Mouse (Mus musculus): Measurements from ENCODE around the gene Nlrp14. TPM values are rescaled to one million over a fixed set of nuclear protein-coding genes. Genes with fewer than 3 reads are reported as not detected.

Gene Nlrp14
- polyA plus RNA-seq, 1 experiment from 2014 or later, result not detected

DNA sequence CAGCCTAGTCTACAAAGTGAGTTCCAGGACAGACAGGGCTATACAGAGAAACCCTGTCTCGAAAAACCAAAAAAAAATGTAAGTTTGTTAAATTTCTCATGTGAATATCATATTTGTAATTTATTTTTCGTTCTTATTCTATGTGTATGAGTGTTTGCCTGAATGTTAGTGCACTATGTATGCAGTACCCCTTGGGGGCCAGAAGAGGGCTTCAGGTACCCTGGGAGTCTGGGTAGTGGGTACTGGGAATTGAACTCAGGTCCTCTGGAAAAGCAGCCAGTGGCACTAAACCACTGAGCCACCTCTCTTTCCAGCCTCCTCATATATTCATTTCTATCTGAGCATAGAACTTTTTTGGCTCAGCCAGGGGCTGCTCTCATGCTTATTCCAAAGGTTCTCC is 50.1 kb downstream of the Nlrp14 start:
- no peaks in the 10 kb centered on the region for H3K27me3 ChIP-seq (ENCODE audit: control insufficient read depth, insufficient read depth, low read length)
- no peak overlapping the region for H3K4me2 ChIP-seq (ENCODE audit: low read depth, low read length)
- no peak for ATAC-seq (ENCODE audit: low read depth)
- no peaks in the 10 kb centered on the region for H3K4me1 ChIP-seq (ENCODE audit: control insufficient read depth, insufficient read depth, low read length)
- H3K9ac ChIP-seq (replicated peaks; ENCODE audit: low read depth, low read length), result no peak overlapping the region
- no peak overlapping the region for H3K4me3 ChIP-seq (ENCODE audit: low read depth, low read length)
- no peak overlapping the region for H3K27ac ChIP-seq (ENCODE audit: low read depth, low read length)
- no peaks in the 10 kb centered on the region for H3K36me3 ChIP-seq (ENCODE audit: control insufficient read depth, insufficient read depth, low read length)
- H3K9me3 ChIP-seq (ENCODE audit: control insufficient read depth, low read length), result no peaks in the 10 kb centered on the region
- WGBS, result 88% methylated on average over 2 of the region's 2 CpGs

DNA sequence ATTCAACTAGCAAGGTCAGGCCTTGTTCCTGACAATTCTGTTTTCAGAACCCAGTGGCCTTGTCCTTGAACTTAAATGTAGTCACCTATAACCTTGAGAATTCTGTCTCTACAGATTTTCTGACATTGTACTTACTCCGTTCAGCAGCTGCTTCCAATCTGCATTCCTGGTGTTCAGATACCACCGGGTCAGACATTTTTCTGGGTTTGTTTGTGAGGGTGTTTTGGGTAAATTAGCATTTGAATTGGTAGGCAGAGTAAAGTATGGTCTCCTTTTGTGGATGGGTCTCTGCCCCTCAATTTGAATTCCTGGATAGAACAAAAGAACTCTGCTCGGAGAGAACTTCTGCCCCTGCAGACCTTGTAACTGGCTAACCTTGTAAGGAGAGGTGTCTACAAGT is 70.1 kb downstream of the Nlrp14 start:
- no peak overlapping the region for H3K27ac ChIP-seq (ENCODE audit: low read depth, low read length)
- no peaks in the 10 kb centered on the region for H3K4me1 ChIP-seq (ENCODE audit: control insufficient read depth, insufficient read depth, low read length)
- no peaks in the 10 kb centered on the region for H3K27me3 ChIP-seq (ENCODE audit: control insufficient read depth, insufficient read depth, low read length)
- H3K4me3 ChIP-seq (ENCODE audit: low read depth, low read length), result no peak overlapping the region
- H3K9me3 ChIP-seq (ENCODE audit: control insufficient read depth, low read length), result no peaks in the 10 kb centered on the region
- H3K36me3 ChIP-seq (ENCODE audit: control insufficient read depth, insufficient read depth, low read length), result no peaks in the 10 kb centered on the region
- no peak overlapping the region for H3K4me2 ChIP-seq (ENCODE audit: low read depth, low read length)
- 9% methylated on average over 3 of the region's 3 CpGs for WGBS
- no peak for ATAC-seq (ENCODE audit: low read depth)
- H3K9ac ChIP-seq (replicated peaks; ENCODE audit: low read depth, low read length), result no peak overlapping the region

DNA sequence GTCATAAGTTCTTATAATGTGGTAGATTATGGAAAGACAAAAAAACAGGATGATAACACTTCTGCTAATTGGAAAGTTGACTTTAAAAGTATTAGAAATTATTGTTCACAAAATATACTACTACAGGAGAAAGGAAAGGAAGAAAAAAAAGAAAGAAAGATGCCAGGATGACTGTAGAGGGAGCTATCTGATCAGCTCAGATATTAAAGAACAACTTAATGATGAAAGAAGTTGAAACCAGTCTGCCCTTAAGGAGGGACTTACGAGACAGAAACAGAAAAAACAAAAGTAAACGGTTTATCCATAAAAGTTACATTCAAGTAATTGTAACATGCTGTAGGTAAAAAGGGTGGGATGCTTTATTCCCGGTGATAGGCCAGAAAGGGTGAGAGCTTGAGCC is 70.7 kb downstream of the Nlrp14 start:
- H3K9ac ChIP-seq (replicated peaks; ENCODE audit: low read depth, low read length), result no peak overlapping the region
- H3K4me3 ChIP-seq (ENCODE audit: low read depth, low read length), result no peak overlapping the region
- H3K9me3 ChIP-seq (ENCODE audit: control insufficient read depth, low read length), result no peaks in the 10 kb centered on the region
- no peaks in the 10 kb centered on the region for H3K36me3 ChIP-seq (ENCODE audit: control insufficient read depth, insufficient read depth, low read length)
- WGBS, result 77% methylated on average over 3 of the region's 3 CpGs
- H3K4me1 ChIP-seq (ENCODE audit: control insufficient read depth, insufficient read depth, low read length), result no peaks in the 10 kb centered on the region
- no peaks in the 10 kb centered on the region for H3K27me3 ChIP-seq (ENCODE audit: control insufficient read depth, insufficient read depth, low read length)
- no peak for ATAC-seq (ENCODE audit: low read depth)
- no peak overlapping the region for H3K4me2 ChIP-seq (ENCODE audit: low read depth, low read length)
- no peak overlapping the region for H3K27ac ChIP-seq (ENCODE audit: low read depth, low read length)

DNA sequence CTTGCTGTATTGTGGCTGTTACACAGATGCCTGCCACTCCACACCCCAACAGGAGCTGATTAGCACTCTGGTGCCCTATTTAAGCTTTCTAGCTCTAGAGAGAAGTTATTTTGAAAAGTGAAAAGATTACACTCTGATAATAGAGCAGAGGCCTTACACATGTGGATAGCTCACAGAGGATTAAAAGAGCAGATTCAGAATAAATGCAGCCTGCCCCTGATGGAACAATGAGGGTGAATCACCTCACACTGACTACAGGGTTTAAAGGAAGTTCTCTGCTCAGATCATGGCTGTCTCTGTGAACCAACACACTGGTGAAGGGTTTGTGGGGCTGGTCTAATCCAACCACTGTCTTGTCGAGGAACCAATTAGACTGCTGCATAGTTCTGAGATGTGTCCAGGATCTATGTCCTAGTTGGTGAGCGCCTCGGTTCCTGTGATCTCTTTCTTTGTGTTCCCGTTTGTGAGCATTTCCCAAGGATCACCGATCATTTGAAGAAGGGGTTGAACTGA is 74.6 kb downstream of the Nlrp14 start:
- Histone ChIP-seq H3K4me1 (ENCODE audit: control insufficient read depth, insufficient read depth, low read length) (no peaks in the 10 kb centered on the region), H3K9ac (replicated peaks; ENCODE audit: low read depth, low read length) (no peak overlapping the region), H3K36me3 (ENCODE audit: control insufficient read depth, insufficient read depth, low read length) (no peaks in the 10 kb centered on the region), H3K9me3 (ENCODE audit: control insufficient read depth, low read length) (no peaks in the 10 kb centered on the region), H3K27me3 (ENCODE audit: control insufficient read depth, insufficient read depth, low read length) (no peaks in the 10 kb centered on the region), H3K27ac (ENCODE audit: low read depth, low read length) (no peak overlapping the region), H3K4me3 (ENCODE audit: low read depth, low read length) (no peak overlapping the region), H3K4me2 (ENCODE audit: low read depth, low read length) (no peak overlapping the region)
- ATAC-seq (ENCODE audit: low read depth), result no peak
- WGBS, result 92% methylated on average over 5 of the region's 5 CpGs

Other genes with a start within 250 kb of the Nlrp14 start
- not detected in 2 replicates for gene Olfr709-ps1, start 234.8 kb upstream of the Nlrp14 start, polyA plus RNA-seq (2014; fragmentation: Nextera tagmentation; extraction: Ambion mirVana)
- gene Olfr710, start 218.7 kb upstream of the Nlrp14 start, polyA plus RNA-seq (2014; fragmentation: Nextera tagmentation; extraction: Ambion mirVana), result not detected in 2 replicates
- not detected in 2 replicates for gene Olfr6, start 203.1 kb upstream of the Nlrp14 start, polyA plus RNA-seq (2014; fragmentation: Nextera tagmentation; extraction: Ambion mirVana)
- not detected in 2 replicates for gene Olfr711, start 191.5 kb upstream of the Nlrp14 start, polyA plus RNA-seq (2014; fragmentation: Nextera tagmentation; extraction: Ambion mirVana)
- not detected in 2 replicates for gene Olfr2, start 160.9 kb upstream of the Nlrp14 start, polyA plus RNA-seq (2014; fragmentation: Nextera tagmentation; extraction: Ambion mirVana)
- not detected in 2 replicates for gene Olfr713, start 135.8 kb upstream of the Nlrp14 start, polyA plus RNA-seq (2014; fragmentation: Nextera tagmentation; extraction: Ambion mirVana)
- not detected in 2 replicates for gene Olfr714, start 96.0 kb upstream of the Nlrp14 start, polyA plus RNA-seq (2014; fragmentation: Nextera tagmentation; extraction: Ambion mirVana)
- not detected in 2 replicates for gene Olfr17, start 73.8 kb upstream of the Nlrp14 start, polyA plus RNA-seq (2014; fragmentation: Nextera tagmentation; extraction: Ambion mirVana)
- not detected in 2 replicates for gene Olfr715b, start 56.6 kb upstream of the Nlrp14 start, polyA plus RNA-seq (2014; fragmentation: Nextera tagmentation; extraction: Ambion mirVana)
- not detected in 2 replicates for gene Olfr715, start 35.9 kb upstream of the Nlrp14 start, polyA plus RNA-seq (2014; fragmentation: Nextera tagmentation; extraction: Ambion mirVana)
- not detected in 2 replicates for gene Olfr716, start 28.7 kb upstream of the Nlrp14 start, polyA plus RNA-seq (2014; fragmentation: Nextera tagmentation; extraction: Ambion mirVana)
- not detected in 2 replicates for gene Rbmxl2, start 42.5 kb downstream of the Nlrp14 start, polyA plus RNA-seq (2014; fragmentation: Nextera tagmentation; extraction: Ambion mirVana)
- 12.7 and 13.6 TPM in 2 replicates for gene Syt9, start 203.7 kb downstream of the Nlrp14 start, polyA plus RNA-seq (2014; fragmentation: Nextera tagmentation; extraction: Ambion mirVana)